Mouse (Mus musculus): ENCODE results near the gene Glb1. TPM values are rescaled to one million over a fixed set of nuclear protein-coding genes. Genes with fewer than 3 reads are reported as not detected.

Glb1 gene
- polyA plus RNA-seq, 1 experiment from 2014 or later = 26.4 TPM

DNA sequence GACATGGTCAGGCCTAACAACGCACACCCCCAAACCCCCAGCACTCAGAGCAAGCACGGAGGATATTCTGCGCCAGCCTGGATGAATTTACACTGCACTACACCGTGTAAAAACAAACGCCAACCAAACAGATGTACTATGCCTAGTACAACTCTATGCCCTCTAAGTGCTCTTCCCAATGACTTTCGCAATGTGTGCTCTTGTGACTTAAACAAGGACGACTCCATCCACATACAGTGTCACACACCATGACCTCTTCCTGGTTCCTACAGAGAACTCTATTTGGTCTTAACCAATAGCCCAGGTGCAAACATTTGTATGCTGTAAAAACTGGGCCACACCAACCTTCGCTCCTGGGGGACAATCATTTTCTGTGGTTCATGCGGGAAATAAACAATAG lies 121.6 kb downstream of the Glb1 start:
- Histone ChIP-seq H3K27me3 (replicated peaks; ENCODE audit: control insufficient read depth, insufficient read depth, low read length) (no peaks in the 10 kb centered on the region), H3K4me2 (no peak overlapping the region), H3K27ac (ENCODE audit: low read depth, low read length) (no peak overlapping the region), H3K4me3 (ENCODE audit: low read depth, low read length) (no peak overlapping the region), H3K4me1 (replicated peaks; ENCODE audit: control insufficient read depth, insufficient read depth, low read length) (peaks cover 8% of the 10 kb centered on the region), H3K9ac (ENCODE audit: low read depth, low read length) (no peak overlapping the region), H3K9me3 (ENCODE audit: control insufficient read depth, low read length) (no peaks in the 10 kb centered on the region), H3K36me3 (ENCODE audit: control insufficient read depth, insufficient read depth, low read length) (no peaks in the 10 kb centered on the region; the same call in 1 of the 2 replicates)
- 76% methylated on average over 9 of the region's 9 CpGs for WGBS
- no peak for DNase-seq (ENCODE audit: low spot score)
- no peak for ATAC-seq (replicated peaks; ENCODE audit: low FRiP score)

Other genes with a start within 250 kb of the Glb1 start
- not detected in 2 replicates for gene Bcl2a1c, start 70.9 kb upstream of the Glb1 start, polyA plus RNA-seq (2014; fragmentation: Nextera tagmentation; extraction: Ambion mirVana)
- gene Crtap, start 10.4 kb upstream of the Glb1 start, polyA plus RNA-seq (2014; fragmentation: Nextera tagmentation; extraction: Ambion mirVana) = 45.7 and 46.8 TPM in 2 replicates
- gene Tmppe, start within 50 bp of the Glb1 start, polyA plus RNA-seq (2014; fragmentation: Nextera tagmentation; extraction: Ambion mirVana) = 5.3 and 5.7 TPM in 2 replicates
- gene Ccr4, start 103.8 kb downstream of the Glb1 start, polyA plus RNA-seq (2014; fragmentation: Nextera tagmentation; extraction: Ambion mirVana) = not detected in 2 replicates
- 0.30 TPM in 1 of 2 replicates, not detected in the other for gene C130032M10Rik, start 114.6 kb downstream of the Glb1 start, polyA plus RNA-seq (2014; fragmentation: Nextera tagmentation; extraction: Ambion mirVana)
- gene Trim71, start 163.3 kb downstream of the Glb1 start, polyA plus RNA-seq (2014; fragmentation: Nextera tagmentation; extraction: Ambion mirVana) = 2.6 and 3.1 TPM in 2 replicates
- gene Cnot10, start 239.1 kb downstream of the Glb1 start, polyA plus RNA-seq (2014; fragmentation: Nextera tagmentation; extraction: Ambion mirVana) = 52.8 and 57.7 TPM in 2 replicates